Mouse (Mus musculus) stomach, adult 2 months (tissue): ENCODE results near the gene Rrp36. TPM values are rescaled to one million over a fixed set of nuclear protein-coding genes. Genes with fewer than 3 reads are reported as not detected.

Experiments used
- polyA plus RNA-seq: library from polyadenylated mRNA; depleted of rRNA; stranded (reverse); fragments of >200 nt; gene quantifications from 2 replicates; pipeline ENCODE4 v1.2.3, GENCODE M21; 2012; rRNA removed

Rrp36 gene
- polyA plus RNA-seq = 12.3 and 13.9 TPM in 2 replicates

GRCm38 (mm10) chr17:46673850-46674529, at the start of gene Rrp36:
Gene Rrp36, minus strand, starts transcription at chr17:46674352.

GRCm38 (mm10) chr17:46710959-46711597, 36.9 kb upstream of the Rrp36 start, which contains the start of gene Pex6:
Gene Pex6, plus strand, starts transcription at chr17:46711463.

GRCm38 (mm10) chr17:46704887-46705835, 31.0 kb upstream of the Rrp36 start, which contains the start of gene Ppp2r5d:
Gene Ppp2r5d, minus strand, starts transcription at chr17:46705111.

GRCm38 (mm10) chr17:46680760-46681373, 6.7 kb upstream of the Rrp36 start, which contains the start of gene Klhdc3:
Gene Klhdc3, minus strand, starts transcription at chr17:46680914.

GRCm38 (mm10) chr17:46678416-46678815, 4.3 kb upstream of the Rrp36 start, which contains the start of gene Mea1:
Gene Mea1, plus strand, starts transcription at chr17:46678793.

GRCm38 (mm10) chr17:46650232-46651031, 23.7 kb downstream of the Rrp36 start, which contains the start of gene Cul7:
Gene Cul7, plus strand, starts transcription at chr17:46650337.

GRCm38 (mm10) chr17:46645561-46646321, 28.4 kb downstream of the Rrp36 start, which contains the start of the genes Klc4 and Mrpl2:
Gene Klc4, minus strand, starts transcription at chr17:46646022.
Gene Mrpl2, plus strand, starts transcription at chr17:46646229.

GRCm38 (mm10) chr17:46628791-46629684, 45.1 kb downstream of the Rrp36 start, which contains the start of gene Ptk7:
Gene Ptk7, minus strand, starts transcription at chr17:46629504.

Other genes with a start within 250 kb of the Rrp36 start
- 0.63 and 1.9 TPM in 2 replicates for gene Crip3, start 245.4 kb downstream of the Rrp36 start, polyA plus RNA-seq
- not detected in 2 replicates for gene Slc22a7, start 235.9 kb downstream of the Rrp36 start, polyA plus RNA-seq
- gene Ttbk1, start 186.7 kb downstream of the Rrp36 start, polyA plus RNA-seq = 0.13 and 0.16 TPM in 2 replicates
- gene Dnph1, start 177.6 kb downstream of the Rrp36 start, polyA plus RNA-seq = 5.5 TPM in 2 replicates
- 8.6 and 9.6 TPM in 2 replicates for gene Cul9, start 128.0 kb downstream of the Rrp36 start, polyA plus RNA-seq
- gene Srf, start 118.2 kb downstream of the Rrp36 start, polyA plus RNA-seq = 115 and 152 TPM in 2 replicates
- 9.8 and 11.4 TPM in 2 replicates for gene Ptk7, start 44.8 kb downstream of the Rrp36 start, polyA plus RNA-seq
- 25.6 and 26.9 TPM in 2 replicates for gene Klc4, start 28.3 kb downstream of the Rrp36 start, polyA plus RNA-seq
- 82.3 and 134 TPM in 2 replicates for gene Mrpl2, start 28.1 kb downstream of the Rrp36 start, polyA plus RNA-seq
- 10.3 and 11.6 TPM in 2 replicates for gene Cul7, start 24.0 kb downstream of the Rrp36 start, polyA plus RNA-seq
- gene Mea1, start 4.4 kb upstream of the Rrp36 start, polyA plus RNA-seq = 38.3 and 46.0 TPM in 2 replicates
- 43.7 and 44.0 TPM in 2 replicates for gene Klhdc3, start 6.6 kb upstream of the Rrp36 start, polyA plus RNA-seq
- 24.8 and 25.1 TPM in 2 replicates for gene Ppp2r5d, start 30.8 kb upstream of the Rrp36 start, polyA plus RNA-seq
- 36.4 and 50.9 TPM in 2 replicates for gene Pex6, start 37.1 kb upstream of the Rrp36 start, polyA plus RNA-seq
- 5.5 and 6.4 TPM in 2 replicates for gene Gnmt, start 54.8 kb upstream of the Rrp36 start, polyA plus RNA-seq
- gene Cnpy3, start 77.9 kb upstream of the Rrp36 start, polyA plus RNA-seq = 21.6 and 22.8 TPM in 2 replicates
- gene Ptcra, start 89.4 kb upstream of the Rrp36 start, polyA plus RNA-seq = not detected in 2 replicates
- gene 2310039H08Rik, start 98.3 kb upstream of the Rrp36 start, polyA plus RNA-seq = 72.5 and 98.8 TPM in 2 replicates
- 4.9 and 6.2 TPM in 2 replicates for gene Rpl7l1, start 108.3 kb upstream of the Rrp36 start, polyA plus RNA-seq
- gene Bicral, start 184.1 kb upstream of the Rrp36 start, polyA plus RNA-seq = 2.3 and 3.6 TPM in 2 replicates
- gene Tbcc, start 216.3 kb upstream of the Rrp36 start, polyA plus RNA-seq = 6.6 and 9.8 TPM in 2 replicates
- gene Prph2, start 236.1 kb upstream of the Rrp36 start, polyA plus RNA-seq = not detected in 2 replicates